Mouse (Mus musculus) telencephalon, adult 2 months (tissue): ENCODE data around the gene Scrt2.
"Not testable (repeated sequence)": the region's sequence is repeated elsewhere in the genome, so short reads cannot be mapped to it uniquely, and the experiment has no call there.

Experiments
- DNase-seq: peaks from one replicate; pipeline ENCODE4 v3.0.0-alpha.2; 2011; ENCODE audit warnings: low read depth, low spot score

Gene Scrt2

GRCm38 (mm10) chr2:152080685-152081541, at the start of gene Scrt2:
Scrt2 (plus strand) TSS chr2:152081529.
- DNase-seq = no peak

GRCm38 (mm10) chr2:152040101-152040500, 41.2 kb upstream of the Scrt2 start:
- no peak for DNase-seq

GRCm38 (mm10) chr2:152047116-152048002, 34.0 kb upstream of the Scrt2 start:
- DNase-seq = no peak

- DNase-seq = no peak
Measured at GRCm38 (mm10) chr2:152048003-152048980, 33.0 kb upstream of the Scrt2 start.

GRCm38 (mm10) chr2:152048981-152049441, 32.3 kb upstream of the Scrt2 start:
- no peak for DNase-seq

- DNase-seq = no peak
Measured at GRCm38 (mm10) chr2:152049611-152050270, 31.6 kb upstream of the Scrt2 start.

GRCm38 (mm10) chr2:152050316-152050715, 31.0 kb upstream of the Scrt2 start:
- DNase-seq = no peak

- DNase-seq = no peak
Measured at GRCm38 (mm10) chr2:152051985-152052384, 29.3 kb upstream of the Scrt2 start.

- DNase-seq = no peak
Measured at GRCm38 (mm10) chr2:152055406-152055805, 25.9 kb upstream of the Scrt2 start.

GRCm38 (mm10) chr2:152056368-152057251, 24.7 kb upstream of the Scrt2 start:
- DNase-seq = no peak

GRCm38 (mm10) chr2:152057252-152057563, 24.1 kb upstream of the Scrt2 start:
- no peak for DNase-seq

- DNase-seq = not testable (repeated sequence)
Measured at GRCm38 (mm10) chr2:152062817-152063216, 18.5 kb upstream of the Scrt2 start.

- DNase-seq = no peak
Measured at GRCm38 (mm10) chr2:152068660-152069433, 12.5 kb upstream of the Scrt2 start.

GRCm38 (mm10) chr2:152069434-152069786, 11.9 kb upstream of the Scrt2 start:
- no peak for DNase-seq

GRCm38 (mm10) chr2:152069941-152070340, 11.4 kb upstream of the Scrt2 start:
- no peak for DNase-seq

- no peak for DNase-seq
Measured at GRCm38 (mm10) chr2:152074521-152074920, 6.8 kb upstream of the Scrt2 start.

- DNase-seq = no peak
Measured at GRCm38 (mm10) chr2:152075294-152075889, 5.9 kb upstream of the Scrt2 start.

GRCm38 (mm10) chr2:152077337-152077736, 4.0 kb upstream of the Scrt2 start:
- DNase-seq = no peak
